Mouse (Mus musculus) naive thymus-derived CD4-positive, alpha-beta T cell, adult 5 months (primary cell): Measurements from ENCODE around the gene Psph. TPM values are rescaled to one million over a fixed set of nuclear protein-coding genes. Genes with fewer than 3 reads are reported as not detected.

ENCODE experiments used
- polyA plus RNA-seq: library from polyadenylated mRNA; unstranded; fragments of 100-300 nt; shearing (Covaris generic); gene quantifications from one replicate; pipeline ENCODE4 v1.2.1, GENCODE M21; 2017

Psph gene
- polyA plus RNA-seq: 26.9 TPM

GRCm38 (mm10) chr5:129786818-129787790 lies at the start of gene Psph:
Gene Psph (minus strand): TSS chr5:129787449.

GRCm38 (mm10) chr5:129724834-129725773 lies 62.1 kb downstream of the Psph start, which contains the start of gene Nipsnap2:
Gene Nipsnap2 (plus strand): TSS chr5:129725063.

Other genes starting within 250 kb of the Psph start
- 1.7 TPM for gene Mmp17, start 203.3 kb downstream of the Psph start, polyA plus RNA-seq
- gene Zfp11, start 117.3 kb downstream of the Psph start, polyA plus RNA-seq: 0.72 TPM
- not detected for gene Sept14, start 78.9 kb downstream of the Psph start, polyA plus RNA-seq
- 67.4 TPM for gene Mrps17, start 72.0 kb downstream of the Psph start, polyA plus RNA-seq
- 26.3 TPM for gene Nipsnap2, start 62.4 kb downstream of the Psph start, polyA plus RNA-seq
- gene Sumf2, start 59.5 kb upstream of the Psph start, polyA plus RNA-seq: 11.7 TPM
- 425 TPM for gene Chchd2, start 100.0 kb upstream of the Psph start, polyA plus RNA-seq
- 0.67 TPM for gene Zbed5, start 108.3 kb upstream of the Psph start, polyA plus RNA-seq
- gene Phkg1, start 111.1 kb upstream of the Psph start, polyA plus RNA-seq: 0.32 TPM
- 0.25 TPM for gene Nupr1l, start 121.1 kb upstream of the Psph start, polyA plus RNA-seq
- 17.5 TPM for gene Vkorc1l1, start 154.5 kb upstream of the Psph start, polyA plus RNA-seq
- gene Gusb, start 215.6 kb upstream of the Psph start, polyA plus RNA-seq: 16.6 TPM
- 36.9 TPM for gene Asl, start 241.8 kb upstream of the Psph start, polyA plus RNA-seq
- 18.6 TPM for gene Crcp, start 241.8 kb upstream of the Psph start, polyA plus RNA-seq